Mouse (Mus musculus) CH12F3 (cell line): ENCODE results near the gene Gm44503.

Experiments
- in situ Hi-C: fragments of 300-500 bp; cut with MboI; formaldehyde crosslinking; loops from 2 replicates; pipeline ENCODE4 v1.14.3; 2020; ENCODE audit warnings: low sequenced_read_pairs

Gm44503 gene

DNA sequence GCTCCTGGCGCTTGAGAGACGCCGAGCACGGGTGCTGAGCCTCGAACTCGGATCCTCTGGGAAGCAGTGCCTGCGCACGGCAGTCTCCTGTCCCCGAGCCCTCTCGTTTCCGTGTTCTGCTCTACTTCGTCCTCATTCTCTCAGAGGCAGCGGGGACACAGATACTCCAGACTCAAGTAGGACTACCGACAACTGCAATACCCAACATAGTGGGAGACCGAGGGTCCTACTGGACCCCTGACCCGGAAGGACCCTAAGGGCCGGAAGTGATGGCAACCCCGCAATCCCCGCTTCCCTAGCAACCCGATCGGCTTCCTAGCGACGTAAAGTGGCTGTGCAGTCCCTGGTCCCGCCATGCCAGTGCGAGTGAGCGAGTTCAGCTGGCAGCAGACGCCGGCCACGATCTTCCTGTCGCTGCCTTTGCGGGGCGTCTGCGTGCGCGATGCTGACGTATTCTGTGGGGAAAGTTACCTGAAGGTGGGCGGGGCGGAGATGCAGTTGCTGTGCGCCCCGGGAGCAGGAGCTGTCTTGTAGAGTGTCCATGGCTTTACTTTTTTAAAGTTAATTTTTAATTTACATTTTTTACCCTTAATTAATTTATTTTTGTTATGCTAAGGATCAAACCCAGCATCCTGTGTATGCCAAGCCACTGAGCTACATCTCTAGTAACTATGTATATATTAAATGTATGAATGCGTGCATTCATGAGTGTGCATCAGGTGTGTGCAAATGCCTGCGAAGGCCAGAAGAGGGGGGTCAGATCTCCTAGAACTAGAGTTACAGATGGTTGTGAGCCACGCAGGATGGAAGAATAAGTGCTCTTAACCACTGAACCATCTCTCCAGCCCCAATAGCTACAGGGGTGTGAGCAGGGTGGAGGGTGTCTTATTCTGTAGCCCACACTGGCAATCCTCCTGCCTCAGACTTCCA lies at the start of gene Gm44503, which contains the start of gene Dyx1c1:
TSS of gene Gm44503 (plus strand) at position 332 of the 930 bp plus-strand sequence.
TSS of gene Dyx1c1 (plus strand) at position 265 of the 930 bp plus-strand sequence.
- in situ Hi-C loops: no loop called here

DNA sequence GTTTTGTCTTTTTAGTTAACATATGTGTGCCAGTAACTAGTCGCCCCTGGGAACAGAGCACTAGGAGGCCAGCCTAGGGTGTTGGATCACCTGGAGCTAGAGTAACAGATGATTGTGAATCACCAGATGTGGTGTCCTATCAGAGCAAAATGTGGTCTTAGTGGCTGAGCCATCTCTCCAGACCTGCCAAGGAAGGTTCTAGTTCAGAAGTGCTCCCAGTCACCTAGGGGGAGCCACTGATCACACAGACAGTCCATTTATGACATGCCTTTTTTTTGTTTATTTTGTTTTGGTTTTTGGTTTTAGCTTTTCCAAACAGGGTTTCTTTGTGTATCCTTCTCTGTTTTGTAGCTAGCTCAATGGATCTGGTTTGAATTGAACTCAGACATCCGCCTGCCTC lies 47.3 kb upstream of the Gm44503 start:
- in situ Hi-C loops: no loop called here

DNA sequence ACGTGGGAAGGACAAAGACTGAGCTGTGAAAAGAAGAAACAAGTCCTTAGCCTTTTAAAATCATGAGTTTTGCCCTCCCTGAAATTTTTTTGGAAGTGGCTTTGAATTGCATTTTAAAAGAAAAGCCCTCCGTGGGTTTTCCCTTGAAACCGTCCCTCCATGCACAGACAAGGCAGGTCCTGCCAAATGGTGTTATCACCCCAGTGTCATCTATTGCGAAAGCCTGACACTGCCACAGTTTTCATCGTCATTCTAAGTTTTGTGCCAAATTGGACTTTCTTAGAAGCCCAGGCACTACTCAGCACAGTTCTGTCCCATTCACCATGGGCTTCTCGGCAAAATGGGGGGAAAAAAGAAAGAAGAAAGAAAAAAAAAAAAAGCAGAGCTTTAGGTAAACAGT lies 45.1 kb upstream of the Gm44503 start:
- in situ Hi-C loops: no loop called here

DNA sequence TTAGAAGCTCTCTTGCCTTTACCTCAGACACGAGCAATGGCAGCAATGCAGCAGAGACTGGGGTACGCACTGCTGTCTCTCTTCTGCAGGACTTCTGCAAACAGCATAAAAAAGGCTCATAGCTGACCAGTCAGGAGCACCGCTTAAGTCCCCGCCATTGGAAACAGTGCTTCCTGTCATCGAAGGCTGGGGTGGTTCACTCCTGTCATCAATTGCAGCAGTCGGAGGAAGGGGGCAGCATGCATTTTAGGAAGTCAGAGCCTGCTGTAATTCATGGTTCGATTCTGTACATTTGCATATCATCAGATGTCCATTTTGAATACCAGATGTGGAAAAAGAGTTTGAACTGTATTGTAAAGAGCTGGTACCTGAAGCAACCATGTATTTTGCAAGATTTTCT lies 42.9 kb upstream of the Gm44503 start:
- in situ Hi-C loops: no loop called here

DNA sequence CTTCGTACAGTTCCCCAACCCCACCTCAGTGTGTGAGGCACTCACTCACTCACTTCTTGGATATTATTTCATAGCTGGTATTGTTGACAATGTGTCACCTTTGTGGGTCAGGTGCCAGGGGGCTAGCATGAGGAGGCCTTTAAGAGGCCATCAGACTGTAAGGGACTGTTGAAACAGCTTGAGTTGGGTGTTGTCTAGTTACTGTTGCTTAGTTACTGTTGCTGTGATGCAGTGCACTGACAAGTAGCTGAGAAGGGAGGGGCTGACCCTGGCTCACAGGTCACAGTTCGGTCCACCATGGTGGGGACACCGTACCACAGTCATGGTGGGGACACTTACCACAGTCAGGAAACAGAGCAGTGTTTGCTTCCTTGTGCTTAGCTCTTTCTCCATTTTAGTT lies 35.6 kb upstream of the Gm44503 start:
- in situ Hi-C loops: no loop called here

DNA sequence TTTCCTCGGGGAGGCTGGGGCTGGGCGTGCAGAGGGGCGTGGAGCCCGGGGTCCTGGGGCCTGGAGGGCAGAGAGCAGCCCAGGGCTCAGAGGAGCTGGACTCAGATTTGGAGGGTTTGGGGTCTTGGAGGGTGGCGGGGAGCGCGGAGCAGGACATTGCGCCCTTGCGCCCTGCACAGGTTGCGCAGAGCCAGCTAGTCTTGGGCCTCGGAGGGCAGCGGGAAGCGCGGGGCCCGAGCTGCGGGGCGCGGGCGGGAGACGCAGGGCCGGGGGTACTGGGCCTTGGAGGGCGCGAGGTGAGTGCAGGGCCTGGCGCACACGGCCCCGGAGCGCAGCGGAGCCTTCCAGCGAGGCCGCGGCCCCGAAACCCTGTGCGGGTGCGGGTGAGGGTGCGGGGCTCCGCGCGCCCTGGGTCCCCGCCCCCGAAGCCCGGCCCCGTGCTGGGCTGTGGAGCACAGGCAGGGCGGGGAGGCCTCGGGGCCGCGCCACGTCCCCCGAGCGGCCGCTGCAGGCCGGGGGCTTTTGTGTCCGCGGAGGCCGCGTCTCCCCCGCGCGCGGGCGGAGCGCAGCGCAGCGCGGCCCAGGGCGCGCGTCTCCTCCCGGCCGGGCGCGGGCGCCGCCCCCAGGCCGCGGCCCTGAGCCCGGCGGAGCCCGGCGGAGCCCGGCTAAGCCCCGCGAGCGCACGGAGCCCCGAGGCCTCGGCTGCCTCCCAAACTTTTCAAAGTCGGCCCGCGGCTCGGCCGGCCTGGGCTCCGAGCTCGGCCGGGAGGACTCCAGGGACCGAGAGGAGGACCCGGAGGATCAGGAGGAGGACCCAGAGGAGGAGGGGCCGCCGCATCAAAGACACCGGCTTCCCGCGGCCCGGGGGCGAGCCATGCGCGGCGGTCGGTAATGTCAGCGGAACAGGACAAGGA lies 33.4 kb upstream of the Gm44503 start, which contains the start of gene Pygo1:
TSS of gene Pygo1 (plus strand) at position 625 of the 914 bp plus-strand sequence.
- in situ Hi-C loops: no loop called here

DNA sequence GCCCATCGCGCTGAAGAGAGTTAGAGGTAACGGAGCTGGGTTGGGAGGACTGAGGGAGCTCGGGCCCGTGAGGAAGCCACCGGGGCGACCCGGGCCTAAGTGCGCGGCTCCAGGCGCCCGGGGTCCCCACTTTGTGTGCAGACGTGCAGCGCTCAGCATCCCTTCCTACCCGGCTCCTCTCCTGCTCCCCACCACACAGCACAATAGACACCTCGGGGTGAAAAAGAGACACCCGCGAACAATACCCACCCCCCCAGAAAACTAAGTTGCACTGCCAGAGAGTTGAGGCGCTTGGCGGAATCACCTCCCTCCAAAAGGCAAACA lies 32.8 kb upstream of the Gm44503 start:
- in situ Hi-C loops: no loop called here

DNA sequence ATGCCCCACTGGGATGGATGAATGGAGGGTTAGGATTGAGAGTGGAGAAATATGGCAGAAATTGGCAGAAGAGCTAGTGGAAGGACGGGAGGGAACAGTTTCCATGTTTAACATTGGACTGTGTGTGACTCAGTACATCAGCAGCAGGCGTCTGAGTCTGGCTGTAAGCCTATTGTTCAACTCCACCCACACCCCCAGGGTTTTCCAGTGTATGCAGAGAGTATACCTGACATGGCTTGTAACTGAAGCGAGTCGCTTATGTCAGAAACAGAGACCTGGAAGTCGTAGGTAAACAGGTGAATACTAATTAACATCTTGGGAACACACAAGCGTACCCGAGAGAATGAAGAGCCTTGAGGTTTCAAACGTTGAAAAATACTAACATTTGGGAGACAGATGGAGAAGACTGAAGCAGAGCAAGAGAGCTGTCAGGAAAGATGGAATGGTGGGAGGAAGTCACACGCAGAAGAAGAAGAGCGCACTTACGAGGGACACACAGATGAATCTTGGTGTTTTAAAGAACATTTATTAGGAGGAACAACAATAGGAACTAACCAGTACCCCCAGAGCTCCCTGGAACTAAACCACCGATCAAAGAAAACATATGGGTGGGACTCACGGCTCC lies 27.4 kb upstream of the Gm44503 start:
- in situ Hi-C loops: no loop called here

DNA sequence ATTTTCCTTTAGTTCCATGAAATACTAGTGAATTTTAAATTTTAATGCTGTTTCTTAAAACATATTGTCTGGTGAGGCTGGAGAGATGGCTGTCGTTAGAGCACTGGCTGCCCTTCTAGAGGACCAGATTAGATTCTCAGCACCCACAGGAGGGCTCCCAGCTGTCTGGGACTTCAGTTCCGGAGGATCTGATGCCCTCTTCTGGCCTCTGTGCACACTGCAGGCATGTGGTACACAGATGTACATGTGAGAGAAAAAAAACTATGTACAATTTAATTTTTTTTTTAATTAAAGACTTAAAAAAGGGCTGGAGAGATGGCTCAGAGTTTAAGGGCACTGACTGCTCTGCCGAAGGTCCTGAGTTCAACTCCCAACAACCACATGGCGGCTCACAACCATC lies 23.3 kb upstream of the Gm44503 start:
- in situ Hi-C loops: no loop called here

DNA sequence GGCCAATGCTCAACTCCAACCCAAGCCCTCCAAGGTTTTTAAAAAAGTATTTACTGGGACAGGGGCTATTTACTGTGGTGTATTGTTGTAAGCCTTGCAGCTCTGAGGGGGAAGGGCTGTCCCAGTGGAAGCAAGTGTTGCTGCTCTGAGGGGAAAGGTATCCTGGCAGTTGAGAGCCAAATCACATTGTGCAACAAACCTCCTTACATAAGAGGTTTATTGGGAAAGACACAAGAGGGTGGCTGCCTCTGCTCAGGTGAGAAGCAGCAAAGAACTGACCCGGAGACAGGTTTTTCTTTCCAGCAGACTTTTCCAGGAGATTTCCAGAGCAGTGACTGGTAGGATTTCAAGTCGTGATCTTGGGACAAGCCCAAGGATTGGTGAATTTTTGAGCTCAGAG lies 22.4 kb upstream of the Gm44503 start:
- in situ Hi-C loops: no loop called here

DNA sequence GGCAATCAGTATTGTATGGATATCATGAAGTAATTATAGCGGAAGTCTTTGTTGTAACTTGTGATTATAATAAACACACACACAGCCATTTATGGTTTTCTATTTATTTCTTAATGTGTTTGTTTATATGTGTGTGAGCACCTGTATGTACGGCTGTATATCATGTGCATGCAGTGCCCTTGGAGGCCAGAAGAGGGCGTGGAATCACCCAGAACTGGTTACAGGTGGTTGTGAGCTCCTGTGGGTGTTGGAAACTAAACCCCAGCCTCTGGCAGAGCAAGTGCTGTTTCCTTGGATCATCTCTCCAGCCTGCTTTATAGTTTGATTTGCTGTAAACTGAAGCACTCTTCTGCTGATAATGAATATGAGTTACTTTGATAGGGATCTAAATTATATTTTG lies 15.2 kb upstream of the Gm44503 start:
- in situ Hi-C loops: no loop called here

DNA sequence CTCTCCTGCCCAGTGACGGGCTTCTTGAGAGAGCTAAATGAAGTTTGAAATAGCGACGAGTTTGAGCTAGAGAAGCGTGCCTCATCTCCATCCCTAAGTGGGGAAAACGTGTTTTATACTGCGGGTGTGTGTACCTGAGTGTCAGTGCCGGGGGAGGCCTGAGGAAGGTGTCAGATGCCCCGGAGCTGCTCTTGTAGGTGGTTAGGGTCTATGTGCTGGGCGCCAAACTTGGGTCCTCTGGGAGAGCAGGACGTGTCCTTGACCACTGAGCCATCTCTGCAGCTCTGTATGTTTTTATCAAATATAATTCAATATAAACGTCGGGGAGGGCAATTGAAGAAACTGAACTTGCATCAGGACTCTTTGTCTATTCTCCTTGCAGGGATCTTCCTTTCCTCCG lies 14.4 kb upstream of the Gm44503 start:
- in situ Hi-C loops: no loop called here

DNA sequence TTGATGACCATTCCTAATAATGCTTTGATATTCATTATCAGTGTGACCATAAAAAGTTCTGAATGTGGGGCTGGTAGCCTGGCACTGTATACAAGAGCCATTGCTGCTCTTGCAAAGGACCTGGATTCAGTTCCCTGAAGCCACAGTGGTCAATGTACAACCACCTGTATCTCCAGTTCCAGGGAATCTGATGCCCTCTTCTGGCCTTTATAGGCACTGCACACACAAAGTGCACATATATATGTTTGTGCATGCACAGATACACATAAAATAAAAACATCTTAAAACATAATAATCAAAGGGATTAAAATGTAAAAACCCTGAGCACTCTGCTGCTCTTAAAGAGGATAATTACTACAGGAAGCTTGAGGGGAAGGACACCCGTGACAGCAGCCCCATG lies 11.6 kb upstream of the Gm44503 start:
- in situ Hi-C loops: no loop called here

DNA sequence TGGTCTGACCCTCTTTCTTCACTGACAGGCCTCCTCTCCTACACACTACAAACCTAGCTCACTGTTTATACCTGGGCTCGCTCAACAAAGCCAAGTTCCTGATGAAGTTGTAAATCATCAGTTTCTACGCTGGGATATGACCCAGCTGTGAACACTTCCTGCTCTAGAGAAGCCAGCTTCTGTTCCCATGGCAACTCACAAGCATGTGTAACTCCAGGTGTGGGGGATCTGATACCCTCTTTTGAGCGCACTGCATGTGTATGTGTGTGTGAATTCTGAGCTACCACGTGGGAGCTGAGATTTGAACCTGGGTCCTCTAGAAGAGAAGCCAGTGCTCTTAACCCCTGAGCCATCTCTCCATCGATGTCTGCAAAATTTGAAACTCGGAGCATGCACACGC lies 9.1 kb upstream of the Gm44503 start:
- in situ Hi-C loops: no loop called here

DNA sequence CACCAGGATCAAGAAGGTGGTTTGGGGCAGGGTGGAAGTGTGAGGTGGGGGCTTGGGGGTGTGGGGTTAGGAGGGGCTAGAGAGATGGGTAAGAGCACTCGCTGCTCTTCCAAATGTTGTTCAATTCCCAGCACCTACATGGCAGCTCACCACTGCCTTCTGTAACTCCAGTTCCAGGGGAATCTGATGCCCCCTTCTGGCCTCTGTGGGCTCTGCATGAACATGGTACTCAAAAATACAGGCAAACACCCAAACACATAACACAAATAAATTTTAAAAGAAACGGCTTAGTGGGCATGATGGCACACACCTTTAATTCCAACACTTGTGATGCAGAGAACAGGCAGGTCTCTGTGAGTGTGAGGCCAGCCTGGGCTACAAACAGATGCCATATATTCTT lies 3.9 kb upstream of the Gm44503 start:
- in situ Hi-C loops: no loop called here

DNA sequence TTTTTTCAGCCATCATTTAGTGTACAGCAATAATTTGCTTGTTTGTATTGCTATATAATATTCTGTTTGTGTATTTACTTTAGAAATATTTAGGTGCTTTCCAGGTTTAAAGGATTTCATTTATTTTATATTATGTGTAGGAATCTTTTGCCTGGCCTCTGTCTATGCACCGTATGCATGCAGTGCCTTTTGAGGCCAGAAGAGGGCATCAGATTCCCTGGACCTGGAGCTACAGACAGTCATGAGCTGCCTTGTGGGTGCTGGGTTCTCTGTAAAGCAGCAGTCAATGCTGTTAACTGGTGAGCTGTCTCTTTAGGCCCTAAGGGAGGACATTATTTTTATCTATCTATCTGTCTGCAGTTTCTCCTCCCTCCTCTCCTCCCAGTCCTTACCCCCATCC lies 3.1 kb upstream of the Gm44503 start:
- in situ Hi-C loops: no loop called here

DNA sequence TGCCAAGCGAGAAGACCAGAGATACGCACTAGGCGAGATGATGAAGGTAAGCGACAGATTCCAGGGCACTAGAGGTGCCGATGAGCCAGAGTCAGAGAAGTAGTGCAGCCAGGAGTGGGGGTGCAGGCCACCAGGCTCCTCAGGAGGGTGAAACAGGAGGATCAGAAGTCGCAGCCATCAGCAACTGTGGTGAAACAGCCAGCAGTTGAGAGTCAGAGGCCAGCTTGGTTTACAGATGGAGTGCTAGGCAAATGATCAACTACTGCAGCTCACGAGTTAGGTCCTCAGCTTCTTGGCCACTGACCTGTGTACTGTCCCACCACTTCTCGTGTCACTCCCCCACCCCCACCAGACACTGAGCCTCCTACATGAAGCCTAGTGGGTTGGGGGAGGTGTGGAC lies 2.7 kb downstream of the Gm44503 start:
- in situ Hi-C loops: loop anchor here (10.0 kb wide), 1 partner anchor 133 kb away; no protein-coding TSS in a partner anchor

DNA sequence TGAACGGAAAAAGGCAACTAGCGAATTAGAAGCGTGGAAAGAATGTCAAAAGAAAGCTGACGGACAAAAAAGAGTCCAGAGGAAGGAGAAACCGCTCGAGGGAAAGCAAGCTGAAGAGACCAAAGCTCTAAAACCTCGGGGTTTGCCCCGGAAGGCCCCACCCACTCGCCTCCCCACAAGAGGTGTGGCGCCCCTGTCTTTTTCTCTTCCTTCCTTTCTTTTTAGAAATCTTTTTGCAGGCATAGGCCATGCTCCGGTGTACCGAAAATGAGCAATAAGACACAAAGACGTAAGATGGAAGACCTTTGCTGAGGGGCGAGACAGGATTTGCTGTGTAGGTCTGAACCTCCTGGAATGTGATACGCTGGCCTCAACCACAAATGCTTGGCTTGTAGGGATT lies 3.3 kb downstream of the Gm44503 start:
- in situ Hi-C loops: loop anchor here (10.0 kb wide), 1 partner anchor 133 kb away; no protein-coding TSS in a partner anchor

DNA sequence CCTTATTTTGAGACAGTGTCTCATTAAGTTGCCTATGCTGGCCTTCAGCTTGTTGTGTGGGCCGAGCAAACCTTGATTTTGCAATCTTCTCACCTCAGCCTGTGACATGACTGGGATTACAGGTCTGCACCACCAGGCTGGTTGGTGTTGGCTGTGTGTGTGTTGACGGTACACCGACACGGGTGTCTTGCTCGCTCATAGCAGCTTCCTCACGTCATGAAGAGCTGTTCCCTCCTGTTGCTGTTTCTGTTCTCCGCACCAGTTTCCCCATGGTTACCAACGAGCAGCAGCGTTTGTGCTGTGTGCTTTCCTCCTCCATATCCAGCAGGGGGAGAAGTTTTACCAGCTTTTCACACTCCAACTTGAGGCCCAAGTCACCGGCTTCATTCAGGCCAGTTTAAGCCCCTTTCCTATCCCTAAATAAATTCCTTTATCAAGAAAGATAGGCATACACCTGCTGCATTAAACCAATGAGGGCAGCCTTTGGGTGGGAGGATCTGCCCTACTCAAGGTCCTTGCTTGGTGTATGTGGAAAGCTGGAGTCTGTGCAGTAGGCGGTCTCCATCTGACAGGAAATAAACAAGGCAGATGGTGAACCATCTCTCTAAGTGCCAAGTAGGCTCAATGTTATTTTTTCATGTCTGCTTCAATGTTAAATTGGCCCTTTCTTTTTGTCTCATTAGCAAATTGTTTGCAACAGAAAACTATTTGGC lies 9.9 kb downstream of the Gm44503 start:
- in situ Hi-C loops: loop anchor here (10.0 kb wide), 1 partner anchor 126 kb away; no protein-coding TSS in a partner anchor

DNA sequence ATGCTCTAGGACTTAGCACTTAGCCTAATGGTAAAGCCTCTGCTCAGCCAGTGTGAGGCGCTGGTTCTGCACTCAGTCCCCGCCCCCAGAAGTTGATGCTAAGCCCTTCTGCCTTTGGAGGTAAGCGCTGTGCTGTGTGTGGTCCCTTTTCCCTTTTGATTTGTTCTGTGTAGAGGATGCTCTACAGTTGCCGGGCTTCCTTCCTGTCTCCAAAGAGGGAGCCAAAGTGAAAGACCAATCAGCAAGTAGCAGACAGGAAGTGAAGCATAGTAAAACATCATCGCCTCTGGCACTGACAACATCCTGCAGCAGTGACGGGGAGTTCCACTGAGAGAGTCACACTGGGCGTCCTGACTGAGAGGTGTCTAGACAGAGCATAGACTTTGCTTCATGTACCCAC lies 11.2 kb downstream of the Gm44503 start:
- in situ Hi-C loops: loop anchor here (10.0 kb wide), 1 partner anchor 125 kb away; no protein-coding TSS in a partner anchor
